Mouse (Mus musculus) megakaryocyte-erythroid progenitor cell, adult 5 weeks (primary cell): ENCODE data around the gene Kctd12. TPM values are rescaled to one million over a fixed set of nuclear protein-coding genes. Genes with fewer than 3 reads are reported as not detected.

Source experiments
- polyA plus RNA-seq: library from polyadenylated mRNA; stranded (reverse); fragments of >175 nt; gene quantifications from 2 replicates; pipeline ENCODE4 v1.2.3, GENCODE M21; 2012

Gene Kctd12
- polyA plus RNA-seq = 43.5 and 47.2 TPM in 2 replicates

DNA sequence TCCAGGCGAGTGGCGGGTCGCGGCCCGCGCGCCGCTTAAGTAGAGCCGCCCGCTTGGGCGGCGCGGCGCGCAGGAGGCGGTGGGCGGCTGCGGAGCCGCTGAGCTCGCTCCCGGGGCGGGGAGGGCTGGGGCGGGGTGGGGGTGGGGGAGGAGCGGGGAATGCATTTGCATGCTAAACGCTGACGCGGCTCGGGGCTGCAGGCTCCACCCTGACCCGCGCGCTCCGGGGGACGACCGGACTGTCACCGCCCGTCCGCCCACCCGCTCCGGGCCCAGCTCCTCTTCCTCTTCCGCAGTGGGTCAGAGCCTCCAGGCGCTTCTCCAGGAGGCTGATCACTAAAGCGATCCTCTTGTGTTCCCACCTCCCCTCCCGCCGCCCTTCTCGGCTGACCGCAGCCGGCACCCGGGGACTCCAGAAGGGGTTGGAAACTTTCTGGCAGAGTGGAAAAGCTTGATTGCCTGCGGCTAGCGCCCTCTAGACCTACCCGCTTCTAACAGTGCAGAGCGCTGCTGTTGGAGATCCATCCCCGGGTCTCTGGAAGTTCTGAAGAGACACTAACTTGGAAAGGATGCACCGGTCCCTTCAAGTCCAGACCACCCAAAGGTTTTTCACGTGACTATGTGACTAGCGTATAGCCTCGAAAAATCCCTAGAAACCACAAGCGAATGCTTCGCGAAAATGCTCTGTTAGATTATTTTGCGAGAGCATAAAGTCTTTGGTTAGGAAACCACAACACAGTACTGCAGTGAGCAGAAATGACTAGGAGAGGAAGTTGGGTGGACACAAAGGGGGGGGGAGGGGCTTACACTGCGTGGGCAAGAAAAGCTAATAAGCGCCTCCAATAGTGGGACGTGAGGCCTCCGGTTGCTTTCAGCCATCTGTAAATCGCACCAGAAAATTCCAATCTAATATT lies at the start of gene Kctd12:
Gene Kctd12 (minus strand): TSS at position 11 of the 914 bp plus-strand sequence.

Other genes starting within 250 kb of the Kctd12 start
- gene Acod1, start 64.3 kb upstream of the Kctd12 start, polyA plus RNA-seq = 0.17 TPM in 1 of 2 replicates, not detected in the other
- 6.2 and 9.6 TPM in 2 replicates for gene Cln5, start 87.6 kb upstream of the Kctd12 start, polyA plus RNA-seq
- gene Fbxl3, start 116.9 kb upstream of the Kctd12 start, polyA plus RNA-seq = 30.7 and 53.2 TPM in 2 replicates